Mouse (Mus musculus): ENCODE data around the gene Arhgap27. TPM values are rescaled to one million over a fixed set of nuclear protein-coding genes. Genes with fewer than 3 reads are reported as not detected.

The Arhgap27 gene
- polyA plus RNA-seq, 2 experiments from 2014 or later, result 21.4 to 36.6 TPM

DNA sequence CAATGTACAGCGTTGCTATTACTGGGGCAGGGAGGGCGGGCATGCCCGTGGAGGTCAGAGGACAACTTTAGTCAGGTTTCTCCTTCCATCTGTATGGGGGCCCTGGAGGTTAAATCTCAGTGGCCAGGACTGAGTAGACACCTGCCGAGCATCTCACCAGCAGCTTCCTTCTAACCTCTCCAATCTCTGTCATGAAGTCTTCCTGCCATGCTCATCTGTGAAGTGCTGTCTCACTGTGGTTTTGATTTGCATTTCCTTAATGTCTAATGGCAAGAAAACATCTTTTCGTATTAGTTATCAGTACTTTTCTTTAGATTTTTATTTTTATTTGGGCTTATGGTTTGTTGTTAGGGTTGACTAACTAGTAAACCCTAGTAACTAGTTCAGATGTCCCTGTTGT lies 17.0 kb upstream of the Arhgap27 start:
- ATAC-seq, result no peak

DNA sequence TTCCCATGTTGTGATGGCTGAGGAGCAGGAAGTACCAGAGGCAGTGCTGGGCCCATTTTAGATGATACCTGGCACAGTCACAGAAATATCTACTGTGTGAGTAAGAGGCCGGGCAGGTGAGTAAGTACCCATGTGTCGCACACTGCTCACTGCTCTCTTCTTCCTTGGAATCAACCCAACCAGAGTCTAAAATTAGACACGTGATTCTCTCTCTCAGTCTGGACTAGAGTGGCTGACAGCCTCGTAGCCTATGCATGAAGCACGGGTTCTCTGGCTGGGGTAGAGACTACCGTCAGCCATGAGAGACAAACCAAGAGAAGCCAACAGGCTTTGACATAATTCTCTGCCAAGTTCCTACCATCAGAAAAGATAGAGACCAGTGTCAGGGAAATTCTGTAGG lies 14.8 kb upstream of the Arhgap27 start:
- ATAC-seq, result no peak

DNA sequence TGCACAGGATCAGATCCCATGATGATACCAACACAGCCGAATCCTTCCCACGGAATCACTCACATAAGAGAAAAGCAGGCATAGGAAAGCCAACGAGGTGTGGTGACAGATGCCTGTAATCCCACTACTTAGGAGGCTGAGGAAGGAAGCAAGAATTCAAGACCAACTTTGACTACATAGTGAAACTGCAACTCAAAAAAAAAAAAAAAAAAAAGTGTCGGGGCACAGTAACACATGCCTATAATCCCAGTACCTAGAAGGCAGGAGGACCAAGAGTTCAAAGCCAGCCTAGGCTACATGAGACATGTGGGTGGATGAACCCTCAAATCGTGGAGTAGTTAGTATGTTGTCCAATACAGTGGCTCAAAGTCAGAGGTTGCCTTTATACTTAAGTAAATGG lies 12.3 kb upstream of the Arhgap27 start:
- ATAC-seq, result no peak

DNA sequence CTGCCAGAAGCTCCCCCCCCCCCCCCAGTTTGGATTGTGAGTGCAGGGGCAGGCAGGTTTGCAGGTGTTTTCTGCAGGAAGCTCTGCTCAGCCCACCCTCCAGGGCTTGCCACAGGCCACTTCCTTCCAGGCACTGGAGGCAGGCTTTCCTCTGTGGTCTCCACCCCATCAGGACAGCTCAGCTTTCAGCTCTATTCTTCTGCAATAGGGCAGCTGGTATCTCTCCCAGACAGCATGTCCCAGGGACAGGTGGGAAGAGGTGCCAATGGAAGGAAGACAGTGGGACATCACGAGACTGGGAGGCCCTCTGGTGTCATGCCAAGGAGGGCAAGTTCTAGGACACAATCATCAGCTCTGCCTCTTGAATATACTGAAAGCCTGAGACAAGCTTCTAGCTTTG lies 11.8 kb upstream of the Arhgap27 start:
- peak; percentile 71 for ATAC-seq

DNA sequence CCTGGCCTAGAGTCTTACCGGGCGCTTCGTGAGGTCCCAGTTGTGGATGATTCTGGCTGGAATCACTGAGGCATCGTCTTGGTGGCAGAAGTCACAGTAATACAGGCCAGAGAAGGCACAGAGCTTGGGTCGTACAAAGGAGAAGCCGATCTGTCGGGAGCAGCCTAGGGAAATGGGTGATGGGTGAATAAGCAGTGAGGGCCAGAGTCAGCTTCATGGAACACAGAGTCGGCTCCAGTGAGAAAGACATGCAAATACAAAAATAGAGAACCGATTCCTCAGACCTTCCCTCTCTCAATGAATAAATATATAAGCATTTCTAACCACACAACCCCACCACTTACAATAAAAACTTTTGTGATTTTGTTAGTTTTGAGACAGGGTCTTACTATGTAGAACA lies 10.4 kb upstream of the Arhgap27 start:
- no peak for ATAC-seq

DNA sequence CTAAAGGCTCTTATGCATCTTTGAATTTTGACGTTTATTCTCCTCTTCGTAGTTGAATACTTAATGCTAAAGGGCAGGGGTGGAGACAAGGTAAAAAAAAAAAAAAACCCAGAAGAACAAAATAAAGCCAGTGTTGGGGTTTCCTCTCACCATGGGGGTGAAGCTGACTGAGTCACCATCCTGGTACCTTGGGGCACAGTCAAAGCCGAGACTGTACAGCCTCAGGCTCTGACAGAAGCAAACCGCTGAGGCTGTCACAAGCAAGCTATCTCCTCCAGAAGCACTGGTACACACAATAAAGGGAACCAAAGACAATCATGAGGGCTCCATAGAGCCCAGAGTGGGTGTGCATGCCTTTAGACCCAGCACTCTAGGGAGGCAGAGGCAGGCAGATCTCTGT lies 9.1 kb upstream of the Arhgap27 start:
- peak; percentile 71 for ATAC-seq

DNA sequence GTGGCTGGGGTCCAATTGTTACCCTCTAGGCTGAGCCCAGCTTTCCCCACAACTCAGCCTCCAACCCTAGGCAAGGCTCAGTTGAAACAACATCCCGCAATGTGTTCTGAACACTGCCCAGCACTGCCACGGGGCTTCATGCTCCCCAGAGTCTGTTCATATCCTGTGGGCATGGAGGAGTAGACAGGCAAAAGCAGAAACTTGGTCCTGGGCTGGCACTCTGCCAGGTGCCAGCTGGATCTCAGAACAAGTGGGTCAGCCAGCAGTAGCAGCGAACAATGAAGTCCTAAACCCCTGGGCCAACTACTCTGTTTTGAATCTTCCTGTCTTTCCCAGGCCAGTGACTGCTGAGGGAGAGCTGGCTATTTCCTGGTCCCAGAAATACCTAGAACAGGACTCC lies 8.6 kb upstream of the Arhgap27 start:
- no peak for ATAC-seq

DNA sequence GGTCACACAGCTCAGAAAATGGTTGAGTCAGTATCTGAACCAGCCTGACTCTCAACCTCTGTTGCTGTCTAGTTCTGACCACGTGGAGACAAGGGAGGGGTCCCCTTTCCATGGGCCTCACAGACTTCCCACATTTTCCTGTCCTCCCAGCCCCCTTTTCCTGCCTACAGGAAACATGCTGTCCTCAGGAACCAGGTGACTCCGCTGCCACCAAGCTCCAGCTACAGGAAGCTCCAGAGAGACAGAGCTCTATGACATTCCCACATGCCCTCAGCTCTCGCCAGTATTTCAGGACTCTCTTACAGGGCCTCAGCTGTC lies 7.7 kb upstream of the Arhgap27 start:
- ATAC-seq, result no peak

DNA sequence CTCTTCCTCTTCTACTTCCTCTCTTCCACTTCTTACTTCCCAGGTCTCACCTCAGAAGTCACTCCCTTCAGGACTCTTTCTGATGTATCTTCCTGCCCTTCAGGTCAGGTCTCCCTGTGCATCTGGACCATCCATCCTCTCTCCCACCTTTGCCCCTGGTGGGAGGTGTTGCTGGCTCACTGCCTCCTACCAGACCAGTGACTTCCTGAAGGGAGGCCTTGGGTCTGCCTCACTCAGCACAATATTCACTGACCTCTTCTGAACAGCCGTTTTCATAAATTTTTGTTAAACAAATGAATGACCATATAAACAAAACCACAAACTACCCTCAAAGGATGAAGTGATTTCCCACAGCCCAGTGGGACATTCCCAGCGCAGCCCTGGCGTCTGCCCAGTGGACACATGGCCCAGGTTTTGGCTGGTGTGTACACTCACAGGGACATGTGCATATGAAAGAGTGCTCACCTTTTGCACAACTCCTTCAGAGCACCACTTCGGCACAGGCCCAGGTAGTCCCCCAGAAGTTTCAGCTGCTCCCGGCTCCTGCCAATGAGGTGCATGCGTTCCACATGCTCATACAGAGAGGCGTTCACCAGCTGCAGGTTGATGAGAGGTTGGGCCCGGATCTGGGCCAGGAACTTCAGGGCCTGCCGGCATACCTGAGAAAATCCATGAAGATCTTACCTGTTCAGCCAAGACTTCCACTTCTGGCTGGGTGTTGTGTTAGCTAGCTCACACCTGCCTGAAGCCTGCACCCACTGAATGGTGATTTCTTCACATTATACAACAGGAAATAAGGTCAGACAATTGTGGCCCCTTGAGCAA lies 7.1 kb upstream of the Arhgap27 start:
- no peak for ATAC-seq

DNA sequence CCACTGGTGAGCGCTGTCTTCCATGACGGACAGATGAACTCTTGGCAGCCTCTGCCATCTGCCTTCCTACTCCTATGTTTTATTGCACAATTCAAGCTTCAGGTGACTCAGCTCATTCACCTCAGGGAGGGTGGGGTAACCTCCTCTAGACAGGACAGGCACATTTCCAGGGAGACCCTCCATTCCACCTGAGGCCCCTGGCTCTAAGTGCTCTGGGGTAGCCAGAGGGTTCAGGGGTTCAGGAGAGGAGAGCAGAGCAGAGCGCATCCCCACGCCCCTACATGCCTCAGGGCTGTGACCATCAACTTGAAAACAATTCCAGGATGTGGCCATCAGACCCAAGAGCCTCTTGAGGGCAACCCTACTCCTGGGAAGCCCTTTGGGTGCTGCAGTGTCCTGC lies 2.0 kb upstream of the Arhgap27 start:
- no peak for ATAC-seq

DNA sequence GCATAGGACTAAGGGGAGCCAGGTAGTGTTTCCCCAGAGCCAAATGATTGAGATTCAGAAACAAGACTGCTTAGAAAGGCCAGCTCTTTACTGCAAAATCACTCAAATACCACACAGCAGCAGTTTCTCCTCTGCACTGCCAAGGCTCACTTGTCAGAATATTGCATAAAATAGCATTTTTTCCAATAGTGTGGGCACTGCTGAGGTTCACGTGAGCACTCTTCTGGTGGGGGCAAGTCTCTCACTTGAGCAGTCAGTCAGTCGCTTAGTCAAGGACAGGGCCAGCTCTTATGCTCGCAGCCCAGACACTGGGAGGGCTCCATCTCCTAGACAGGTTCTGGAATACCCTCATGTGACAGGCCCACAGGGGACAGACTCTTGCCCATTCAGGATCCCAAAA lies 1.5 kb upstream of the Arhgap27 start:
- no peak for ATAC-seq

DNA sequence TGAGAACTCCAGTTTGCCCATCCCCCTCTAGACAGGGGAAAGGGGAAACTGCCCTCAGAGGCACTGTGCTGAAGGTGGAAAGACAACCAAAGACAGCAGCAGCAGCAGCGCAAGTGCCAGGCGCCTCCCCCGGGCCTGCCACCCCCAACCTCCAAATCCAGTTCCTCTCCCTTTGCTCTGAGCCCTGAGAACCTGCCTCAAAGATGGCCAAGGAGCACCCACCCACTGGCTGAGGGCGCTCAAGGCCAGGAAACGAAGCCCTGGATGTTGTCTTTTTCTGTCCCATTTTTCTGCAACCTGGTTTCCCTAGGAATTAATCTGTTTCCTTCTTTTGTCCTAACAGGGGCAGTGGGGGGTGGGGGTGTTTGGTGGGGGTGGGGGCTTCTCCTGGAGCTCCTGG lies 843 bp upstream of the Arhgap27 start:
- ATAC-seq, result no peak

DNA sequence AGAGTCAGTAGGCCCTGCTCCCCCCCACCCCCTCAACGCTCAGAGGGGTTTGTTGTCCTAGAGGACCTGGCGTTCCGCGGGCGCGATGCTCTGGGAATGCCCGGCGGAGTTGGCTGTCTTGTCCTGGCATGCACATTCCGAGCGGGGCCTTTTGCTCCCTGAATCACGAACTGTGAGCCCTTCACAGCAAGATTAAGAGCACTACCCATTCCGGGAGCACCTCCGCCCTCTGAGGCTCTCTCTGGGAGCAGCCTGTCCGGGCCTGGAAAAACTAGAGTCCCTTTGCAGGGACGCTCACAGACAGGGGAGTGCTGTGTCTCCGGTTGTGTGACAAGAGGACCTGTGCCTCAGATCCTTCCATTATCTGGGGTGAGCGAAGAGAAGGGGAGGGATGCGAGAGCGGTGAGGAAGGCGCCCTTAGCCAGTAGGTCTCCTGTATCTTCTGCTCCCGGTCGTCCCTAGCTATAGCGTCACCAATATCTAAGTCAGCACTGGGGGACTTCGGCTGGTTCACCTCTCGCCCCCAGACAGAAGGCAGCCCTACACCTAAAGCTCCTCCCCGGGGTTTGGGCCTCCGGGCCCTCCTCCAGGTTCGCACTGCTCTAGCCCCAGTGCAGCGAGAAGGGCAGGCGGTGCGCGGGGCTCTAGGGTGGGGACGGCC lies 841 bp downstream of the Arhgap27 start:
- ATAC-seq, result peak; percentile 13

DNA sequence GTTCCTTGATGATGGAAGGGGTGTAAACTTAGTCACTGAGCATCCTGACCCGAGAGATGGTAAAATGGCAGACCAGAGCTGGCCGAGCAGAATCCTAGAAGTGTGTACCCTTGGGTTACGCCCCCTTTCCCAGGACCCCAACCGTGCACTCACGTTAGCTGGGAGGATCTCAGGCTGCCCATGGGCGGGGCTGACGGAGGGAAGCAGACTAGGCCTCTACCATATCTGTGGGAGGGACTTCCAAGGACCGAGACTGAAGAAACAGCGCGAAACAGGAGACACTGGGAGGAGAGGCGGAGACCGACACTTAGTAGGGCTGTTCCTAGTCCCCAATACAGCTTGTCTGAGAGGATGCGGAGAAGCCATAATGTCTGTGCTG lies 1.4 kb downstream of the Arhgap27 start:
- ATAC-seq, result no peak

DNA sequence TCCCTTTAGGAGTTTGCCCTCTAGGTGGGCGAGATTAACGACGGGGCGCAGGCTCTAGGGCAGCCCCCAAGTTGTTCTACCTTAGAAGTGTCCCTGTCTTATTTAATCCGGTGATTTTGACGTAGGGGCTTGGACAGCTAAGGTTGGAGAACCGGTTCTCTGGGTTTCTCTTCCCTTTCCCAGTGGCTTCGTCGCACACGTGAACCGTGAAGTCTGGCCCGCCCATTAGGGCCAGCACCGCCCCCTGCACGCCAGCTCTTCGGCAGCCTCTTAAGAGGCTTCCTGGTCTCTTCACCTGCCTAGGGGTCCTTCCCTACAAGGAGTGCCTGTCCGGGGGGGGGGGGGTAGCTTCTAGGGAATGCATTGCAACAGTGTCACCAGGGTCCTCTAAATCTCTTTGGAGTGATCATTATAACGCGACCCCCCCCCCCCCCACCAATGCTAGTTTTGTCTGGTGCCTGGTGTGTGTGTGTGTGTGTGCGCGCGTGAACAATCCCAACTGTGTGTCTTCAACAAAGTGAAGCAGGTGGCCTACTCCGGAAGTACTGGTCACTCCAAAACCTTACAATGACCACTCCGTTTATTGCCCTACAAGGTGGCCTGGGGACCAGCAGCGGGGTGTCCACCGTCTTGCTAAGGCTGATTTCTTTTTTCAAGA lies 2.0 kb downstream of the Arhgap27 start:
- ATAC-seq, result no peak

DNA sequence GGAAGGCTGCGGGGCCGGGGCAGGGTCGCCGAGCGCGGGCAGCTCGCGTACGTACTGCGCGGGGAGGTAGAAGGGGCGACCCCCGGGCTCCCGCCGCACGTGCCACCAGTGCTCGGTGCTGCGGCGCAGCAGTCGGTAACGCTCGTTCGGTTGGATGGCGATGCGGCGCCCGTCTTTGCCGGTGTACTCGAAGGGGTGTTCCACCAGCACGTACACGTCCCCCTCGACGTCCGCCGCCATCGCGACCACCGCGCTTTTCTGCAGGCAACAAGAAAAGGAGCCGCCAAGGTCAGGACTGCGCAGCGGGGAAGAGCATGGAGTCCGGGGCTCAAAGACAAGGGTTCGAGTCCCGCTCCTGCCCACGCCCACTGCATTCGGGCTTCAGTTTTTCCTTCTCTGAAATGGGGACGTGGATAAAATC lies 2.8 kb downstream of the Arhgap27 start:
- ATAC-seq, result no peak

DNA sequence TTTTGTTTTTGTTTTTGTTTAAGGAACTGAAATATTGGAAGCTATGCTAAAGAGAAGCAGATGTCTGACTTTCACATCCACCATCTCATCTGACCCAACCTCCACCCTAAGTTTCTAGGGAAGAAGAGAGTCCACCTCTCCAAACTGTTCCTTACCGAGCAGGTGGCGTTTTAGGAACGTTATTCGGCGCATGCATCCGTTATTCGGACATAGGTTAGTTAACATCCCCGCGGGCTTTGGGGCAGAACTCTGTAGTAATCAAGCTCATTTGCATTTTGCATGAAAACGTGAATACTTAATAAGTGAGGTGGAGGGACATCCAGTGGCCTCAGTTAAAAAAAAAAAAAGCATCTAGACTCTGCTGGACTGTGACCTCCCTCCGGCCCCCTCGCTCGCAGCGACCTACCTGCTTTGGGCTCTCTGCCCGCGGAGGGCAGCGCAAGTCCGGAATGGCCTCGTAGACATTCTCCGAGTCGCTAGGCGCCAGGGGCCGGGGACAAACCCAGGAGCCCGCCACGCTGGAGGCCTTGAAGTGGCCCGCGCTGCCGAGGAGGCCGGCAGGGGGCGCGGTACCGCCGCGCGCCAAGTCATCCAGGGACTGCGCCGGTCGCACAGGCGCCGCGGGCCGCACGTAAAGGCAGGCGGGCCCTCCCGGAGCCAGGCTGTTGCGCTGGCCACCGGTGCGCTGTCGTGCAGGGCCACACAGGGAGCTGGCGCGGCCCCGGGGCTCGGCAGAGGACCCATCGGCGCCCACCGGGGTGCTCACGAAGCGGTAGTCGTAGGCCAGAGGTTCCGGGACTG lies 3.5 kb downstream of the Arhgap27 start:
- ATAC-seq, result peak; percentile 68

DNA sequence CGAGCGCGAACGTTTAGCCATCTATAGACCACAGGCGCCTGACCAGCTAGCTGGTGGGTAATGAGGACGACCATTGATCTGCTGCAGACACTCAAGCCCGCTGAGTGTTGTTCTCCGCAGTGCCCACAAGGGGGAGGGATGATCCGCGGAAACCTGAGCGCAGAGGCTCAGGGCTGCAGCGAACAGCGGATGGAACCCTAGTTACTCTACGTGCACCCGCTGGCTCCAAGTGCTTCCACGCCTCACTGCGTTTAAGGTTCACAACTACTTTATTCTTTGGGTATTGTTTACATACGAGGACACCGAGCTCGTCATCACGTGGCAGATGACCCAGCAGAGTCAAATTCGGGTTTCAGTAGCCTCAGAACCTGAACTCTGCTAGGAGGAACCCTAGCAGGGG lies 4.4 kb downstream of the Arhgap27 start:
- ATAC-seq, result peak; percentile 68

DNA sequence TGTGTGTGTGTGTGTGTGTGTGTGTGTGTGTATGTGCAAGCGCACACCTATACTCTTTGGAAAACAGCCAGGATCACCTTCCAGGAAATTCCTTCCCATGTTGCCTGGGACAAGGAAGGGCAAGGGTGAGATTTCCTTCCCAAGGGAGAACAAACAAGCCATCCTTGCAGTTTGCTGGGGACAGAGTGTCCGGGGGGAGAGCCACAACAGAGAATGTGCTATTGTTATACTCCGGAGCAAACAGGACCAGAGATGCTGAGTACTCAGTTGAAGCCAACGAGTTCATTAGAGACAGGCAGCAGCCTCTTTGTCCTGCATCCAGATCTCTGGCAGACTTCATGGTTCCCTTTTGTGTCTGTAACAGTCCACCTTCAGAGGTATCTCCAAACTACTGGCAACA lies 5.2 kb downstream of the Arhgap27 start:
- no peak for ATAC-seq

DNA sequence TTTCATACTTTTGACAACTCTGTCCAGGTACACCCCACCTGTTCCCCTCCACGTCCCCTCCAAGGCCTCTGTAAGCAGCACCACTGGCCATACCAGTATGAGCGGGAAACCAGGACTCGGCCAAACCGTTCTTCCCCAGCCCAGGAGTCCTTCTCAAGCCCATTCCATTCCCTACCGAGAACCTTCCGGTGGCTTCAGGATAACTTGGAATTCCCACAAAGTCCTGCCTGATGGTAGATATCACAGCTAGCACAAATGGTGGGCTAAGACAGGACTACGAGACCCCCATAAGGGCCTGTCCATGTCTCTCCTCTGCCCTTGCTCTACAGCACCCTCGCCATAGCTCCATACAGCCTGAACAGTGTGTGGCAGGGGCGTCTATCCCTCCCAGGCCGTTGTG lies 5.8 kb downstream of the Arhgap27 start:
- ATAC-seq, result no peak

DNA sequence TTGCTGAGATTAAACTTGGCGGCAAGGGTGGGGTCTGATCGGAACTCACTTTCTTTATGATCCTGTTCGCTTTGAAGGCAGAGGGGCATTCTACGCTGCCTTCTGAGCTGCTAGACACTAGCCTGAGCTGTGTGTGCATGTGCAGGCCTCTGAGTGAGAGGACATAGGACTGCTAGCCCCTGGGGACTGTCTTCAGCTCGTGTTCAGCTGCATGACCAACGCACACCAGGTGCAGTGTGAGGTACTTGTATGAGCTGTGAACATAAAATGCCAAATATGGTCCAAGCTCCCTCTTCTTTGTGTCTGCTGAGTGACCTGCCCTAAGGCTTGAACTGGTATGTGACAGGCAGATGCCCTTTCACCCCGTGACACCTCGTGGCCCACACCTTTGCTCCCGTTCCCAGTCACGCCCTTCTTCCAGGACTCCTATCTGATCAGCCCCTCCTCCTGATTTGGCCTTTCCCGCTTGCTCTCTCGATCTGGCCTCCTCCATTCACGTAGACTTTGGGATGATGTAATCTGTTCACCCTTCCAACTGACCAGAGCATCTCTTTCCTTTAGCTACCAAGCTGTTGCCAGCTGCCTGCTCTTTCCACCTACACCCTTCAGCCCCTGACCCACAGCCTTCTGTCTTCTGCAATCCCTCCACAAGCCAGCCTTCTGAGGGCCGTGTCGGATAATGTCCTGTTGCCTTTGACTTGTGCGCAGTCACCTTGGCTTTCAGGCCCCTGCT lies 6.4 kb downstream of the Arhgap27 start:
- no peak for ATAC-seq

DNA sequence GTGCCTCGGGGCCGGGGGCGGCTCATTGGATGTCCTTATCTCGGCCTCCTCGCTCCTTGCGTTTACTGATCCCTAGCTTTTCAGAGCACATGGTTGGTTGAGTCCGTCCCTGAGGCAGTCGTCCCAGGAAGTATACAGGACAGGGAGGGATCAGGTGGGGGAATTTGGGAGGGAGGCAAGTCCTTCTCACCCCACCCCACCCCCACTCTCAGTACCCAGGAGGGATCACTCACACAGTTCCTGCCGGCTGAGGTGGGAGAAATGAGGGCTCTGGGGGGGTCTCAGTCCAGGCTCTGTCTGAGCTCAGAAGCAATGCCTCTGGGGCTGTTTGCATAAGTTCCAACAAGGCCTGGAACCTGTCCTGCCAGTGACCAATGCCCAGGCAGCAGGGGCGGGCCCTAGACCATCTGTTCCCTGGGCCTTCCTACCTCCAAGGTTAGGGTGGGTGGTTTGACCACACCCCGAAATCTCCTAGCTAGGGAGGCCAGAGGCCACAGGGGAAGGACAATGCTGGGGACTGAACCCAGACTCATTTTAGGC lies 7.4 kb downstream of the Arhgap27 start:
- ATAC-seq, result no peak
